ENCODE assay signal across 6 mouse cellular contexts in genomic region chr11:103407136-103407535, GRCm38 (mm10). TPM values are rescaled to one million over a fixed set of nuclear protein-coding genes. Genes with fewer than 3 reads are reported as not detected.
DNase-seq lines count a peak whose midpoint lies in the region; ATAC-seq and TF ChIP-seq lines count a peak whose summit lies in the region.
"Not testable (repeated sequence)": the region's sequence is repeated elsewhere in the genome, so short reads cannot be mapped to it uniquely, and the experiment has no call there.

No protein-coding gene starts in this region.

- H3K4me1 ChIP-seq in E14TG2a.4 (replicated peaks; ENCODE audit: low read depth, low read length) = peaks cover 91% of the 10 kb centered on the region
- H3K4me1 ChIP-seq in brown adipose tissue, adult 24 weeks (ENCODE audit: control insufficient read depth, insufficient read depth, insufficient read length, low read length) = peaks cover 20% of the 10 kb centered on the region
- H3K4me1 ChIP-seq in lung, postnatal 0 days (ENCODE audit: insufficient read depth, low read depth, low read length) = not testable (repeated sequence)

- 51% methylated on average over 5 of the region's 5 CpGs for WGBS in lung, postnatal 0 days

- not testable (repeated sequence) for ATAC-seq in lung, postnatal 0 days

- not testable (repeated sequence) for TF ChIP-seq CTCF in E14TG2a.4 (conservative IDR thresholded peaks at IDR 0.05; ENCODE audit: low read length); lung, postnatal 0 days (IDR thresholded peaks at IDR 0.05)

- H3K9ac ChIP-seq in lung, postnatal 0 days (replicated peaks; ENCODE audit: low read depth) = not testable (repeated sequence)

- peak overlapping the region; percentile 23; the same call in 1 of the 2 replicates for H3K27ac ChIP-seq in brown adipose tissue, adult 24 weeks (replicated peaks; ENCODE audit: low read depth, low read length)
- H3K27ac ChIP-seq in lung, postnatal 0 days (ENCODE audit: low read length) = not testable (repeated sequence)

- H3K36me3 ChIP-seq in E14TG2a.4 (ENCODE audit: insufficient read depth, low read length) = peaks cover 58% of the 10 kb centered on the region
- not testable (repeated sequence) for H3K36me3 ChIP-seq in lung, postnatal 0 days (ENCODE audit: insufficient read depth, low read length)

- peak overlapping the region; percentile 59 for H3K4me3 ChIP-seq in E14TG2a.4 (replicated peaks; ENCODE audit: low read length)
- H3K4me3 ChIP-seq in brown adipose tissue, adult 24 weeks (ENCODE audit: insufficient read depth, low read depth, low read length); lung, postnatal 0 days (ENCODE audit: low read depth, low read length): not testable (repeated sequence)

- not testable (repeated sequence) for TF ChIP-seq EP300 in lung, postnatal 0 days (IDR thresholded peaks at IDR 0.05)

- H3K4me2 ChIP-seq in lung, postnatal 0 days (replicated peaks; ENCODE audit: low read depth, low read length) = not testable (repeated sequence)

- not testable (repeated sequence) for H3K9me3 ChIP-seq in E14TG2a.4 (ENCODE audit: low read length); lung, postnatal 0 days (ENCODE audit: low read length)

- DNase-seq in 3T3-L1 (ENCODE audit: low read depth, low spot score) (peak; percentile 29), ES-CJ7 (ENCODE audit: low read depth, low spot score) (peak; percentile 80), R1 (ENCODE audit: low read depth, low spot score) (peak; percentile 96)
- DNase-seq in lung, postnatal 0 days (ENCODE audit: low spot score) = peak; percentile 25

- not testable (repeated sequence) for H3K27me3 ChIP-seq in E14TG2a.4 (ENCODE audit: insufficient read depth, low read length); lung, postnatal 0 days (replicated peaks; ENCODE audit: insufficient read depth, low read length)

RNA-seq across cellular contexts. Expression of gene Plekhm1, which starts 5.4 kb away (rescaled TPM):
- 13.4 and 14.6 TPM in 2 replicates for polyA plus RNA-seq in brown adipose tissue, adult 24 weeks (2012; ENCODE audit: insufficient read depth, insufficient read length, missing spikeins)
- 8.1 and 9.4 TPM in 2 replicates for polyA plus RNA-seq in lung, postnatal 0 days (2015; fragmentation: Nextera tagmentation; extraction: Ambion mirVana)

RNA-seq across cellular contexts. Expression of gene Arhgap27, which starts 43.6 kb away (rescaled TPM):
- 3.8 and 6.9 TPM in 2 replicates for polyA plus RNA-seq in brown adipose tissue, adult 24 weeks (2012; ENCODE audit: insufficient read depth, insufficient read length, missing spikeins)
- 18.5 and 20.0 TPM in 2 replicates for polyA plus RNA-seq in lung, postnatal 0 days (2015; fragmentation: Nextera tagmentation; extraction: Ambion mirVana)

Comparison
In these comparisons a context has a peak if more than half of its experiments do, and no peak if none do; other contexts are left out.
1. DNase-seq: peak in every context shown above with its lines; median percentile 96 in R1; 80 in ES-CJ7; 29 in 3T3-L1; 25 in lung, postnatal 0 days.